Mouse (Mus musculus) midbrain, embryonic 11.5 days (tissue): ENCODE measurements around the gene Skiv2l. TPM values are rescaled to one million over a fixed set of nuclear protein-coding genes. Genes with fewer than 3 reads are reported as not detected.
"Not testable (repeated sequence)": the region's sequence is repeated elsewhere in the genome, so short reads cannot be mapped to it uniquely, and the experiment has no call there.

Experiments used
- ATAC-seq: fragments of 200-750 bp; cut with Nextera tagmentation; 2 replicates; pipeline ENCODE4 v1.8.0; 2017; ENCODE audit warnings: moderate TSS enrichment, moderate library complexity; ENCODE audit not compliant: low FRiP score
- DNase-seq: peaks from one replicate; pipeline ENCODE4 v3.0.0; 2015; ENCODE audit warnings: low spot score; ENCODE audit errors: missing footprints
- H3K27ac ChIP-seq: fragments of 300-500 bp; sonication (generic); 2 replicates; pipeline ENCODE4 v1.5.1; 2014; ENCODE audit warnings: low read depth, low read length
- H3K27me3 ChIP-seq: fragments of 300-500 bp; sonication (generic); 2 replicates; pipeline ENCODE4 v1.6.1; 2014; ENCODE audit warnings: mild to moderate bottlenecking, low read length, moderate library complexity, mixed read lengths; ENCODE audit not compliant: control insufficient read depth, insufficient read depth
- H3K36me3 ChIP-seq: fragments of 300-500 bp; sonication (generic); 2 replicates; pipeline ENCODE4 v1.6.1; 2014; ENCODE audit warnings: mild to moderate bottlenecking, low read length, moderate library complexity, mixed read lengths; ENCODE audit not compliant: control insufficient read depth, insufficient read depth
- H3K4me1 ChIP-seq: fragments of 300-500 bp; sonication (generic); 2 replicates; pipeline ENCODE4 v1.6.1; 2014; ENCODE audit warnings: low read length; ENCODE audit not compliant: control insufficient read depth, insufficient read depth
- H3K4me2 ChIP-seq: fragments of 300-500 bp; sonication (generic); 2 replicates; pipeline ENCODE4 v1.6.1; 2014; ENCODE audit warnings: mild to moderate bottlenecking, moderate library complexity
- H3K4me3 ChIP-seq: fragments of 300-500 bp; sonication (generic); 2 replicates; pipeline ENCODE4 v1.5.1; 2014; ENCODE audit warnings: low read depth, low read length
- H3K9ac ChIP-seq: fragments of 300-500 bp; sonication (generic); 2 replicates; pipeline ENCODE4 v1.6.1; 2014; ENCODE audit warnings: low read length
- H3K9me3 ChIP-seq: fragments of 300-500 bp; sonication (generic); 2 replicates; pipeline ENCODE4 v1.6.1; 2016; ENCODE audit warnings: low read length; ENCODE audit not compliant: control insufficient read depth
- WGBS: fragments of 180-500 bp; shearing (Covaris S2); extraction: QIAGEN DNeasy Blood & Tissue Kit; methylation state at CpG from one replicate; pipeline ENCODE4 v1.1.7; 2014; 5-methylcytosine and 5-hydroxymethylcytosine counted together
- microRNA-seq: library from miRNA; unstranded; fragments of <30 nt; microRNA quantifications from one replicate; pipeline ENCODE4, GENCODE M21; 2017
- polyA plus RNA-seq: library from polyadenylated mRNA; unstranded; fragments of >200 nt; fragmentation: Nextera tagmentation; extraction: Ambion mirVana; gene quantifications from 2 replicates; pipeline ENCODE4 v1.2.1, GENCODE M21; 2014

Gene Skiv2l
- polyA plus RNA-seq, 1 experiment from 2014 or later, result 36.2 TPM

DNA sequence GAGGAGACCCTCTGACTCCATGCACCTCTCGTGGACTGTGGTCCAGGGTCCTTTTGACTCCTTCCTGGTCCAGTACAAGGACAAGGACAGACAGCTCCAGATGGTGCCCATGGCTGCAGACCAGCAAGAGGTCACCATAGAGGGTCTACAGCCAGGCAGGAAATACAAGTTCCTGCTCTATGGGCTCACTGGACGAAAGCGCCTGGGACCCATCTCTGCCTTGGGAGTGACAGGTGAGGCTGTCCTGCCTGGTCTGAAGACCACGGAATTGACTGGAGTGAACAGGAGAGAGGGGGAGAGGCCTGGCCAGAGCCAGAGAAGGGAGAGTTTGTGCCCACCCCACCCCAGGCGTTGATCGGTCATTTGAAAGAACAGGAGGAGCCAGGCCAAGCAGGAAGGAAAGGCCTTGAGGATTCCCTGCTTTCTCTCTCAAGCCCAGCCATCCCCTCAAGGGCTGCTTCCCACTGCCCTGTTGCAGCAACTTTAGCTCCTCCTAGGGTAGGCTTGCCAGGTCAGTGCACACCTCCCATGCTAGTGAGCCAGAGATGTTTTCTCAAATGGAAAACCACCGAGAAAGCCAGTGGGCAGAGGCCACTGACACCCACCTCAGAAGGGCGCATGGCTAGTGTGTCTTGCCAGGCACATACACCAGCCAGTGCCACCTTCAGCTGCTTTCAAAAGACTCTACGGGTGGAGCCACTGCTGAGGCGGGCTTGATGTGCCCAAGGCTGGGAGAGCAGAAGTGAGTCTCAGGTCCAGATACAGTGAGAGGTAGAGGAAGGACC, 52.6 kb downstream of the Skiv2l start:
- not testable (repeated sequence) for H3K4me2 ChIP-seq, H3K9ac ChIP-seq, H3K27me3 ChIP-seq, H3K4me3 ChIP-seq, H3K9me3 ChIP-seq, H3K36me3 ChIP-seq, H3K4me1 ChIP-seq, ATAC-seq, H3K27ac ChIP-seq, DNase-seq
- WGBS, result 88% methylated on average over 10 of the region's 10 CpGs

DNA sequence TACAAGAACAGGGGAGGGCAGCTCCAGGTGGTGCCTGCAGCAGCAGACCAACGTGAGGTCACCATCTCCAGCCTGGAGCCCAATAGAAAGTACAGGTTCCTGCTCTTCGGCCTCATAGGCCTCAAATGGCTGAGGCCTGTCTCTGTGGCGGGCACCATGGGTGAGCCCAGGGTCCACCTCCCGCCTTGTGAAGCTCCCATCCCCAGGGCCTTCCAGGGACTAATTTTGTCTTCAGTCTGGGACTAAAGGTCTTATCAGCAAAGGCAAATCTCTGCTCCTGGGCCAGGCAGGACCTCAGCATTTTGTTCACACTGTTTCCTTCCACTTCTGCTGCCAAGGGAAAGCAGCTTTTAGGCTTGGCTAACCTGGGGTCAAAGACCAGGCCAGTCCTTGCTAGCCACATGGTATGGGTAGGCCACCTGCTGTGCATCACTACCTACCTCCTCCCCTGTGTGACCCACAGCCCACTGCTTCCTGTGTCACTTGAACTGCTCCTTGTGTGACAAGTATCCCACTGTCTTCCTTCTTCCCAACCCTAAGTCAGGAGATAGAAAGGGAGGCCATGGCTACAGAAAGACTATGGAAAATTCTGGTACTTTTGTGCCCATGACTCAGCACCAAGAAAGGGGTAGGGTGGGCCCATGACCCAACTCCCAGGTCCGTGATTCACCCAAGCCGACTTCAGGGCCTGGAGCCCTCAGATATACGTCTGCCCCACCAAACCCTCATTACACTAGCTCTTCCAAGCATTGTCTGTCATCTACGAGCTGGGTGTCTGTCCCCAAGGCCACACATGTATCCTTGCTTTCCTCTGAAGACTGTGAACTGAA, 53.5 kb downstream of the Skiv2l start:
- Histone ChIP-seq H3K4me1 (no peaks in the 10 kb centered on the region), H3K36me3 (no peaks in the 10 kb centered on the region), H3K9ac (no peak overlapping the region), H3K27ac (no peak overlapping the region), H3K4me2 (no peak overlapping the region), H3K27me3 (no peaks in the 10 kb centered on the region), H3K9me3 (no peaks in the 10 kb centered on the region), H3K4me3 (no peak overlapping the region)
- ATAC-seq, result no peak
- WGBS, result 84% methylated on average over 8 of the region's 8 CpGs
- no peak for DNase-seq

GRCm38 (mm10) chr17:34795633-34796032, 54.4 kb downstream of the Skiv2l start:
- Histone ChIP-seq H3K4me1 (no peaks in the 10 kb centered on the region), H3K9ac (no peak overlapping the region), H3K27ac (no peak overlapping the region), H3K4me2 (no peak overlapping the region), H3K27me3 (no peaks in the 10 kb centered on the region), H3K9me3 (no peaks in the 10 kb centered on the region), H3K4me3 (no peak overlapping the region), H3K36me3 (no peaks in the 10 kb centered on the region)
- ATAC-seq (no peak), DNase-seq (peak; percentile 87)
- WGBS, result 59% methylated on average over 9 of the region's 9 CpGs

DNA sequence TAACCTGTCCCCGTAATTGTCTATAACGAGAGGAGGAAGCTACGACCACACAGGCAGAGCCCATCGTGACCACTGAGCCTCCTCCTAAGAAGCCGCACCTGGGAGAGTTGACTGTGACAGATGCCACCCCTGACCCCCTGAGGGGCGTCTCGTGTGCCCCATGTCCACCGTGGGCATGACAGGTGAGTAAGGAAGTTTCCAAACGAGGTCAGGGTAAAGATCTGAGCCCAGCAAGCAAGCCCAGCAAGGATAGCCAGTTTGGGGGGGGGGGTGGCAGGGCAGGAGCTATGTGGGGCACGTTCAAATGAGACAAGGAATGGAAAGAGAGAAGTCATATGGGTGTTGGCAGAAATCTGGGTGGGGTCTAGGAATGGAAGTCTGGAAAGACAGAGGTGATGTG, 55.0 kb downstream of the Skiv2l start:
- no peak overlapping the region for H3K27ac ChIP-seq
- H3K27me3 ChIP-seq, result no peaks in the 10 kb centered on the region
- H3K9me3 ChIP-seq, result no peaks in the 10 kb centered on the region
- no peak overlapping the region for H3K4me3 ChIP-seq
- ATAC-seq, result no peak
- no peaks in the 10 kb centered on the region for H3K36me3 ChIP-seq
- DNase-seq, result no peak
- WGBS, result 85% methylated on average over 10 of the region's 10 CpGs
- no peak overlapping the region for H3K4me2 ChIP-seq
- H3K9ac ChIP-seq, result no peak overlapping the region
- no peaks in the 10 kb centered on the region for H3K4me1 ChIP-seq

Small RNA genes within 50 kb of the gene (microRNA-seq; reads per million reads assigned to microRNA genes)
- gene Mir6970 (0.95 reads per million), gene Mir6971 (2.5 reads per million, percentile 9 among the genes with 10 or more reads in this experiment), gene Mir6972 (not detected)

Other genes starting within 250 kb of the Skiv2l start
- gene Rnf5, start 246.5 kb downstream of the Skiv2l start, polyA plus RNA-seq, result 180 and 185 TPM in 2 replicates
- gene Agpat1, start 245.9 kb downstream of the Skiv2l start, polyA plus RNA-seq, result 68.4 and 75.3 TPM in 2 replicates
- gene Egfl8, start 234.2 kb downstream of the Skiv2l start, polyA plus RNA-seq, result 3.3 and 3.8 TPM in 2 replicates
- gene Ppt2, start 221.7 kb downstream of the Skiv2l start, polyA plus RNA-seq, result 25.8 and 26.4 TPM in 2 replicates
- 1.8 and 2.4 TPM in 2 replicates for gene Prrt1, start 220.7 kb downstream of the Skiv2l start, polyA plus RNA-seq
- 14.4 and 15.1 TPM in 2 replicates for gene Fkbpl, start 205.4 kb downstream of the Skiv2l start, polyA plus RNA-seq
- 68.2 and 77.6 TPM in 2 replicates for gene Atf6b, start 203.1 kb downstream of the Skiv2l start, polyA plus RNA-seq
- 0.03 and 0.05 TPM in 2 replicates for gene Tnxb, start 179.7 kb downstream of the Skiv2l start, polyA plus RNA-seq
- not detected in 2 replicates for gene C4b, start 106.3 kb downstream of the Skiv2l start, polyA plus RNA-seq
- gene Cyp21a1, start 45.6 kb downstream of the Skiv2l start, polyA plus RNA-seq, result not detected in 2 replicates
- 20.2 and 21.5 TPM in 2 replicates for gene Stk19, start 13.3 kb downstream of the Skiv2l start, polyA plus RNA-seq
- gene Dxo, start 13.2 kb downstream of the Skiv2l start, polyA plus RNA-seq, result 60.7 and 64.8 TPM in 2 replicates
- gene Nelfe, start 181 bp upstream of the Skiv2l start, polyA plus RNA-seq, result 117 and 125 TPM in 2 replicates
- 1.6 and 1.9 TPM in 2 replicates for gene Cfb, start 12.3 kb upstream of the Skiv2l start, polyA plus RNA-seq
- 2.5 and 2.9 TPM in 2 replicates for gene Zbtb12, start 29.3 kb upstream of the Skiv2l start, polyA plus RNA-seq
- gene Gm20547, start 31.8 kb upstream of the Skiv2l start, polyA plus RNA-seq, result 0.05 and 0.15 TPM in 2 replicates
- 0.83 and 1.5 TPM in 2 replicates for gene C2, start 48.1 kb upstream of the Skiv2l start, polyA plus RNA-seq
- gene Ehmt2, start 48.3 kb upstream of the Skiv2l start, polyA plus RNA-seq, result 56.9 and 60.5 TPM in 2 replicates
- not detected in 2 replicates for gene Slc44a4, start 64.3 kb upstream of the Skiv2l start, polyA plus RNA-seq
- 11.0 and 12.3 TPM in 2 replicates for gene Neu1, start 81.0 kb upstream of the Skiv2l start, polyA plus RNA-seq
- gene Hspa1b, start 109.0 kb upstream of the Skiv2l start, polyA plus RNA-seq, result 0.08 and 0.26 TPM in 2 replicates
- gene Gm20481, start 119.7 kb upstream of the Skiv2l start, polyA plus RNA-seq, result not detected in 2 replicates
- gene Hspa1a, start 121.9 kb upstream of the Skiv2l start, polyA plus RNA-seq, result 0.59 and 1.2 TPM in 2 replicates
- 1.4 and 2.0 TPM in 2 replicates for gene Hspa1l, start 122.5 kb upstream of the Skiv2l start, polyA plus RNA-seq
- gene Lsm2, start 131.7 kb upstream of the Skiv2l start, polyA plus RNA-seq, result 213 and 234 TPM in 2 replicates
- 76.1 and 81.2 TPM in 2 replicates for gene Vars, start 150.8 kb upstream of the Skiv2l start, polyA plus RNA-seq
- gene Vwa7, start 166.4 kb upstream of the Skiv2l start, polyA plus RNA-seq, result 0.07 TPM in 1 of 2 replicates, not detected in the other
- 5.3 and 7.3 TPM in 2 replicates for gene Sapcd1, start 177.8 kb upstream of the Skiv2l start, polyA plus RNA-seq
- 5.0 and 5.2 TPM in 2 replicates for gene Msh5, start 196.5 kb upstream of the Skiv2l start, polyA plus RNA-seq
- 73.8 and 83.9 TPM in 2 replicates for gene Clic1, start 199.8 kb upstream of the Skiv2l start, polyA plus RNA-seq
- gene Ddah2, start 208.8 kb upstream of the Skiv2l start, polyA plus RNA-seq, result 614 and 653 TPM in 2 replicates
- gene Ly6g6c, start 215.2 kb upstream of the Skiv2l start, polyA plus RNA-seq, result not detected in 2 replicates
- 0.76 and 0.89 TPM in 2 replicates for gene Mpig6b, start 216.0 kb upstream of the Skiv2l start, polyA plus RNA-seq
- gene Ly6g6e, start 226.7 kb upstream of the Skiv2l start, polyA plus RNA-seq, result not detected in 2 replicates
- 0.97 and 1.5 TPM in 2 replicates for gene Ly6g6d, start 227.9 kb upstream of the Skiv2l start, polyA plus RNA-seq
- 0.28 and 0.74 TPM in 2 replicates for gene Ly6g6f, start 235.4 kb upstream of the Skiv2l start, polyA plus RNA-seq
- gene Abhd16a, start 239.1 kb upstream of the Skiv2l start, polyA plus RNA-seq, result 40.5 and 45.2 TPM in 2 replicates